Mouse (Mus musculus) cerebellum, postnatal 4 days (tissue): Measurements from ENCODE around the gene Syne2.
A peak's percentile ranks its signal among the peaks of the same experiment; 100 is the strongest.

ENCODE experiments used
- DNase-seq, 2 experiments: peaks; one replicate each; pipeline ENCODE4 v3.0.0; 2022; ENCODE audit warnings: low spot score in 2 of 2, mixed read lengths in 1 of 2

Gene Syne2

GRCm38 (mm10) chr12:76046561-76046960, 228.6 kb downstream of the Syne2 start:
- DNase-seq: no peak

DNA sequence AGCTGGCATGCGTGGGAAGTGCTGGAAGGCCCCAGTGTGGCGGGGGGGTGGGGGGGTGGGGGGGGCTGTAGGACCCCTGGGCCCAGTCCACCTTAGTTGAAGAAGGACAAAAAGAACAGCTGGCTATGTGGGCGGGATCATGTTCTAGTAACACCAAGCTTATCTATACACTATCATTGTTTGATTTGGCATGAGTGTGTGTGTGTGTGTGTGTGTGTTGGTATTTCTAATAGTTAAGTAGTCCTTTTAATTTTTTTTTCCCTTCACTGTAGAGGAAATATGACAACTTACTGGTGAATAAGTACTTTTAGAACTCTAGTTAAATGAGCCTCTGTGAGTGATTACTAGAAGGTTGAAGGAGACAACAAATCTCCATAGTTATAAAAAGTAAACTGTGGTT, 230.0 kb downstream of the Syne2 start:
- DNase-seq: no peak

DNA sequence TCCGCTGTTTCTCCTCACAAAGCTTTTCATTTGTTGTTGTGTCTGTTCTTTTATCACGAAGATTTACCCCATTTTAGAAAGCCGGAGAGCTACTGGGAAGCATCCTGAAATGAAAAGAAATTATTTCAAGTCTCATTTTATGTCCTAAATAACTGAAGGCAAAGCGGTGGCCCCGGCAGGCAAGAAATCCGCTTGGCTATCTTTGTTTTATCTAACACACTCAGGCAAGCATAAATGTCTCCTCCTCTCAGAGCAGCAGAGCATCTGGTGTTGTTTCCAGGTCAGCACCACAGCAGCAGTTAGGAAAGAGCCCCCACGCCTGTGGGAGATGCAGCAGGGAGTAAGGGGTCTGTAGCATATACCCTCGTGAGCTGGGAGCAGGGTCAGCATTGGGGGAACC, 230.7 kb downstream of the Syne2 start:
- no peak for DNase-seq

DNA sequence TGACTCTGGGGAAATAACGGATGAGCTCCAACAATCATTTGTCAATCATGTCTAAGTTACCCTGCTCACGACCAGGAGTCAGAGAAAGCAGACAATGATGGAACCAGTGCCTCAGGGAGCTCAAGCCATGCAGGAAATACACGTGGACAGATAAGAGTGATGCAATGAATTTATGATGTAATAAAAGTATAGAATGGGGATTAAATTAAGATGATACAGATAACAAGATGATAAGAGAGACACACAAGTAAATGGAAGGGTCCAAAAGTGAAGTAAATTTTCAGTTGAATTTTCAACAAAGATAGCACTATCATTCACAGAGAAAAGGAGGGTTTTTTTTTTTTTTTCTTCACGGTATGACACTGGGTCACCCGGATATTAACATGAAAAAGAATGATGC, 231.4 kb downstream of the Syne2 start:
- no peak for DNase-seq

DNA sequence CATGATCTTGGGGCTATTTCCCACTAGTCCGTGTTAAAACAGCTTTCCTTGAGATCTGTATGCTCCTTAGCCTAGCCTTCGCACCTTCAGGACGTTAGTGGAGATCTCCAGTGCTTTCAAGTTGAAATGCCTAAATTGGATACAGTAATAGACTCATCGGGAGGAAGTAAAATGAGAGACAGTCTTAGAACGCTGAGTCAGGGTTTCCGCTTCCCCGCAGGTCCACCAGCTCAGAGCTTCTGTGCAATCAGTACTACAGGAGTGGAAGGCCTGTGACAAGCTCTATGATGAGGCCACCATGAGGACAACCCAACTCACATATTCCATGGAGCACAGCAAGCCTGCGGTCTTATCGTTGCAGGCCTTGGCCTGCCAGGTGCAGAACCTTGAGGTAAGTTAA, 233.9 kb downstream of the Syne2 start:
- no peak for DNase-seq

DNA sequence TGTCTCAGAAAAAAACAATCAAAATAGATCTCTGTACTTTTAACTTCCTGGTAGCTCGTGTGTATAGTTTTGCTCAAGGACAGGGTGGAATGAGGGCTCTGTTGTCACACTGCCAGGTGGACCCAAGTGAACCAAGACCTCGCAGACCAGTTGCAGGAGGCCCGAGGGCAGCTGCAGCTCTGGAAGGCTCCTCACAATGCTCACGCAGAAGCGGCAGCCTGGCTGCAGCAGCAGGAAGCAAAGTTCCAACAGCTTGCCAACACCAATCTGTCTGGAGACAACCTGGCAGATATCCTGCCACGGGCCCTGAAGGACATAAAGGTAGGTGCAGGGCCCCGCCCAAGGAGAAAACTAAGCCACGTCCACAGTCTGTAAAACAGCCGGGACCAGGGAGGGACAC, 236.7 kb downstream of the Syne2 start:
- no peak for DNase-seq

DNA sequence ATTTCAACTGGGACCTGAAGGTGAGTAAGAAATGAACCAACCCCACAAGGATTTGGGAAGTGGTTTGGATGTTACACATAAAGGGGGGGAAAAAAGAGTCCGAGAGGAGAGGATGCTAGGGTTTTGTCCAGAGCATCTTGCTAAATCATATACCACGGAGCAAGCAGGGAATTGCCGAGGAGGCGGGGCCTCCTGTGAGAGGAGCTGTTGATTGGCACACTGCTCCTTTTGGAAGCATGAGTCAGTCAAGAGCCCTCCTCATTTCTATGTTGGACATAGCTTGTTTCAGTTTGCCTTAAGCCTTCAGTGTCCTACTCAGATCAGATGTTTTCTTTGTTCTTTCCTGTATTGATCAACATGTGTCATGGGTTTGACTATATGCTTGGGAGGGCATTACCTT, 245.1 kb downstream of the Syne2 start:
- DNase-seq: no peak

- no peak for DNase-seq
These were observed 252.5 kb downstream of the Syne2 start for GRCm38 (mm10) chr12:76070386-76070785.

DNA sequence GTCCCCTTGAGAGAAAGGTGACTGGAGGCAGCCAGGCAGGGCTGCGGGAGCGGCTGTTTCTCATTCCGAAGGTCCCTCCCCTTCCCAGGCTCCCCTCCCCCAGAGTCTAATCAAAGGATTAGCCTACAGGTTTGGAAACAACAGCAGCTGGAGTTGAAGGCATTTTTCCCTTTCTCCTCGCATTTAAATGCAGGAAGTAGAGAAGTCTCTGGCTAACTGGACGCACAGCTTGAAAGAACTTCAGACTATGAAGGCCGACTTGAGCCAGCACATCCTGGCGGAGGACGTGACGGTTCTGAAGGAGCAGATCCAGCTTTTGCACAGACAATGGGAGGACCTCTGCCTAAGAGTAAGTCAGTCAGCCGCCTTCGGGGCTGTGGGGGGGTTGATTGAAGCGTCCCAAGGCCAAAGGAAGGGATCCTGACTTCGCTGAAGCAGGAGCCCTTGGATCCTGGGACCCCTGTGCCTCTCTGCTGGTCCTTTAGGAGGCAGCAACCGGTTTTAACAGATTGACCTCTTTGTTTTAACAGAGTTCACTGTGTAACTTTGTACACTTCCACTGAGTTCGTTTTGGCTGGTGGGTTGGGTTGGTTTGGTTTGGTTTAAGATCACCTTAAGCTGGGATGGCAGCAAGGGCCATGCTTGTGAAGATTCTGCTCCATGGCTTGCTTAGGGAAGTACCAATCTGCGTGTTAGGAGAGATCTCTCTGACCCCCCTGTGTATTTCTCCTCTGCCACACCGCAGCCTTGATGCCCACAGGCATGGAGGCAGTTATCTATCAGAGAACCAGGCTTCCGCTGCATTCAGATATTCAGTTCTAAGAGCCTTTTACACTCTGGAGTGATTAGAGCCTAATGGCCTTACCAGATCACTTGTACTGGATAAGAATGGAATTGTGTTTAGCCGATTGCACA, 254.3 kb downstream of the Syne2 start:
- DNase-seq: no peak

- no peak for DNase-seq
These were observed 255.3 kb downstream of the Syne2 start for GRCm38 (mm10) chr12:76073066-76073826.

- no peak for DNase-seq
These were observed 256.0 kb downstream of the Syne2 start for GRCm38 (mm10) chr12:76073981-76074380.

DNA sequence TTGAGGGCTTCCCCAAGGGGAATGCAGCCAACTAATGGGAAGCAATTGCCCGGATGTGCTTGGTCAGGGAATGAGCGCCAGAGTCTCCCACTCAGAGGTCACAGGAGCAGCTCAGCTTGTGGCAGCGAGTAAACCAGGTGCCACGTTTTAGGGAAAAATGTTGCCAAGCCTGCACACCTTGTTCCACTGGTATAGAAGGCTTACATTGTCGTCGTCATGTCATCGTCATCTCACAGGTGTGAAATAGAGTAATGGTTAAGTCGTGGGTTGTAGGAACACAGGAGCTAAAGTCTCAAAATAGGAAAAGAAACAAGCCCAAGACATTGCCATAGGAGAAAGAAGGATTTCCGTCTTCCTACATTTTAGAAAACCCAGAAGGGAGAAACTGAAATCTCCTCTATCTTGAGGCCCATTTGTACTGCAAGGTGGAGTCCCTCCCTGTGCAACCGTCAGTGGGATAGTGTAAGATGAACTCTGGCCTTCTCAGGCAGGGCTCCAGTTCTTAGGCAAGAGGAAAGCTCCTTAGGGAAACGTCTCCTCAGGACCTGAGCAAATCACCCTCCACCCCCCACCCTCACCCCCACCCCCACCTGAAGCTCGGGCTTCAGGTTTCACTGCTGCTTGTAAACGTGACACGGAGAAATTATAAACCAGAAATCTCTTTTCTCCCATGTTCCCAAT, 263.1 kb downstream of the Syne2 start:
- DNase-seq: no peak

- peak; percentile 44 to 72 for DNase-seq
These were observed 263.8 kb downstream of the Syne2 start for GRCm38 (mm10) chr12:76081557-76082211.

DNA sequence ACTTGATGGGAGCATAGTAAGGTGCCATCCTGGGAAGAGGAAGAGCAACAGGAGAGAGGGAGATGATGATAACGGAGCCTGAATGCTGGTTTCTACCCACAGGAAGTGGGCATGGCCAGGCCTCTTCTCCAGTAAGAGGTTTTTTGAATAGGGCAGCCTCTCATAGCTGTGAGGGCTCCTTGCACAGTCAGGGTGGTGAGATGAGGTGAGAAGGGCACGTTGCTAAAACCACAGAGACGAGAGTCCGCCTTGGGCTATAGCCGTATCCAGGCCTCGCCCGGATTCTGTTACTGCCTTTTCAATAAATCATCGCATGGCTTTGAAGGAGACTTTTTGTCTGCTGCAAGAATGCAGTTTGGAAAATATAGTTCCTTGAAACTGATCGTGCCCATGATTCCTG, 267.1 kb downstream of the Syne2 start:
- no peak for DNase-seq

- DNase-seq: no peak
These were observed 268.3 kb downstream of the Syne2 start for GRCm38 (mm10) chr12:76085956-76086905.

- DNase-seq: no peak
These were observed 269.1 kb downstream of the Syne2 start for GRCm38 (mm10) chr12:76087025-76087424.

DNA sequence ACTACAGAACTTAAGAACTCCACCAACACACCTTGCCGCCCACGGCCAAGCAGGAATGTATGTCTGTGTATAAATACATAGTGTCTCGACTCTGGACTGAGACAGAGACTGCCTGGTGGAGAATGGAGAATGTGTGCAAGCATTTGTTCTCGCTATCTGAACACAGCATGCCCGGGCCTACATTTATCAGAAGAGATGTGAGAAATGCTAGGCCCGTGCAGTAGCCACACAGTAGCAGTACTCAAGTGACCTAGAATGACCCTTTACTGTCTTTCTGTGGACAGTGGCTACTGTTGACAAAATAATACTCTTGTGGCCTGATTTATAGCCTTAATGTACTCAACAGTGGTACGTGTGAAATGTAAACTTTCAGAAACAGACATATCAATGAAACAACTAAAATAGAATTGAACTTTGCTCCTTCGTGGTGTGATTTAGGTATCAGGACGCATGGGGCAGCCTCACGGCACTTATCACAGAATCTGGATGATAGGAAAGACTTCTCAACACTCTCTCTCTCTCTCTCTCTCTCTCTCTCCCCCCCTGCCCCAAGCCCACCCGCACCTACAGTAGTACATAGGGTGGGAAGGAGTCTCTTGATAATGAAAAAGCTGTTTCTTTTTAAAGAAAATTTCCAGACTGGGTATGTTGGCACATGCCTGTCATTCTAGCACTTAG, 275.0 kb downstream of the Syne2 start:
- DNase-seq: no peak

DNA sequence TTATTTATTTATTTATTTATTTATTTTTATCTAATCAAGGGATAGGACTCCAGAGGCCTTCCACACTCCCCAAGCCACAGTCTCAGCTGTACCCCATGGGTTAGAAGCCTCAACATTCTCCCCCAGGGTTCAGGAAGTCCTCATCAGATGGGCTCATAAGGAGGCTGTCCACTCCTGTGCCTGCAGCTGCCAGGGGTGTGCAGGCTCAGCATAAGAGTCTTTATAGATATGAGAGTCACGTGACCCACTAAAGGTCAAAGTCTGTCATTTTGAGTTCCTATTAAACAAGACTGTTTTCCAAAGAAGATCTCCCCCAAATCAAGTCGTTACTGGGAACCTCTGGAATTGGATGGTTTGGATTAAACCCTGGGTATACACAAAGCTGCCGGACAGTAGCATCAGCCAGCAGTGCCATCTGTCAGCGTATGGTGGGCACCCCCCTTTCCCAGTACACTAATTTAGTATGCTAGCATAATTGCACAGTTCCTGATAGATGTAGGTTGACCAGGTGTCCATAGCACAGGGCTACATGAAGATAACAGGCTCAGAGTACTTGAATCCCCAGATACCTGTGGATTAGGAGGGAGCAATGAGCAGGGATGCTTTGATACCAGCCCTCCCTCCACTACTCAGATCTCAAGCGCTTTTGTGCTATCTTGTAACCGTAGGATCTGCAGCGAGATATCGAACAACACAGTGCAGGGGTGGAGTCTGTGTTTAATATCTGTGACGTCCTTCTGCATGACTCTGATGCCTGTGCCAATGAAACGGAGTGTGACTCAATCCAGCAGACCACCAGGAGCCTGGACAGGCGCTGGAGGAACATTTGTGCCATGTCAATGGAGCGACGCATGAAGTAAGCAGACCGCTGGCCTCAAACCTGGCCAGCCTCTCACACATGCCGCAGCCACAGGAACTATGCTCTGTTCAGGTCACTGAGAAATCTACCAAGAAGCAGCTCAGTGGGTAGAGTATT, 276.0 kb downstream of the Syne2 start:
- DNase-seq: no peak
